Mouse (Mus musculus): ENCODE results near the gene Samd8.

Samd8 gene

DNA sequence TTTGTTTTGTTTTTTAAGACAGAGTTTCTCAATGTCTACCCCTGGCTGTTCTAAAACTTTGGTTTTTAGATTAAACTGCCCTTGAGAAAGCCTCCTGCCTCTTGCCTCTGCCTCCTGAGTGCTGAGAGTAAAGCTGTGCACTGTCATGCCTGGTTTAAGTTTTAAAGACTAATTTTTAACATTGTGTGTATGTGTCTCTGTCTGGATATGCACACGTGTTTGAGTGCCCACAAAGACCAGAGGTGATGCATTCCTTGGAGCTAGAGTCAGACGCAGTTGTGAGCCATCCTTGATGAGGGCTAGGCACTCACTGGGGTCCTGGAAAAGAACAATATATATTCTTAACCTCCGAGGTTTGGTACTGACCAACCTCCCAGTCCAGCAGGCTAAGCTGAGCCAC, 37.0 kb downstream of the Samd8 start:
- in situ Hi-C loops (cut with MboI; ENCODE audit: unreplicated experiment in 2 of 2), result no loop called here

- in situ Hi-C loops (cut with MboI; ENCODE audit: unreplicated experiment in 2 of 2), result no loop called here
Measured at GRCm38 (mm10) chr14:21788121-21788520, 37.8 kb downstream of the Samd8 start.

- in situ Hi-C loops (cut with MboI; ENCODE audit: unreplicated experiment in 2 of 2), result no loop called here
Measured at GRCm38 (mm10) chr14:21790585-21791251, 40.4 kb downstream of the Samd8 start.

GRCm38 (mm10) chr14:21791722-21792121, 41.4 kb downstream of the Samd8 start:
- in situ Hi-C loops (cut with MboI; ENCODE audit: unreplicated experiment in 2 of 2), result no loop called here

DNA sequence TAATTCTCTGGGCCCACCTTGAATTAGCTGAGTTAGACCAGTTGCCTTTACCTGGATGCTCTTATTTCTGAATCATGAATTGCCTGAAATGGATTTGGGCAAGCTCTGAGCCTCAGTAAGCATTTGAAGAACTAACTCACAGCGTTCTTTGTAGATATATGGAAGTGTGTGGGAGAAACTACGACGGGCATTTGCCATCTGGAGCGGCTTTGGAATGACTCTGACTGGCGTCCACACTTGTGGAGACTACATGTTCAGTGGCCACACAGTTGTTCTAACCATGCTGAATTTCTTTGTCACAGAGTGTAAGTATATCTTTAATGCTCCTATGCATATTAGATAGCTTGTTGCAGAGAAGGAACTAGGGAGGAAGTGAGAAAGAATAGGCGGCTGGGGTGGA, 41.9 kb downstream of the Samd8 start:
- in situ Hi-C loops (cut with MboI; ENCODE audit: unreplicated experiment in 2 of 2), result no loop called here

GRCm38 (mm10) chr14:21800641-21801040, 50.3 kb downstream of the Samd8 start:
- in situ Hi-C loops (cut with MboI; ENCODE audit: unreplicated experiment in 2 of 2), result no loop called here

DNA sequence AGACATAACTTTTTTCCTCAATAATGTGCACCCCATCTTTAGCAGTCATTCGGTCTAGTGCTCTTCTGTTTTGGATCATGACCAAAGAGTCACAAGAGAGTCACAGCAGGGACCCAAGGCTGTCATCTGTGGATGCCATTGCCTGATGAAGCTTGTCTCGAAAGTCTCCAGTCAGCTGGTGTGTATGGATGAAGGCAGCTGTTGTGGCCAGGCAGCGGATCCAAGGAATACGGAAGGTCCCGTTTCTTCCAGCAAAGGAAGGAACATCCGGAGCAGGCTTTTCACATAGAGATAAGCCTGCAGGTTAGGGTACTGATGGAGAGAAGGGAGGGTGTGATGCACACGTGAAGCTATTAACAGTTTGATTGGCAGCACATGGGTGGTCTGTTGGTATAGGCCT, 51.3 kb downstream of the Samd8 start:
- in situ Hi-C loops (cut with MboI; ENCODE audit: unreplicated experiment in 2 of 2), result no loop called here

DNA sequence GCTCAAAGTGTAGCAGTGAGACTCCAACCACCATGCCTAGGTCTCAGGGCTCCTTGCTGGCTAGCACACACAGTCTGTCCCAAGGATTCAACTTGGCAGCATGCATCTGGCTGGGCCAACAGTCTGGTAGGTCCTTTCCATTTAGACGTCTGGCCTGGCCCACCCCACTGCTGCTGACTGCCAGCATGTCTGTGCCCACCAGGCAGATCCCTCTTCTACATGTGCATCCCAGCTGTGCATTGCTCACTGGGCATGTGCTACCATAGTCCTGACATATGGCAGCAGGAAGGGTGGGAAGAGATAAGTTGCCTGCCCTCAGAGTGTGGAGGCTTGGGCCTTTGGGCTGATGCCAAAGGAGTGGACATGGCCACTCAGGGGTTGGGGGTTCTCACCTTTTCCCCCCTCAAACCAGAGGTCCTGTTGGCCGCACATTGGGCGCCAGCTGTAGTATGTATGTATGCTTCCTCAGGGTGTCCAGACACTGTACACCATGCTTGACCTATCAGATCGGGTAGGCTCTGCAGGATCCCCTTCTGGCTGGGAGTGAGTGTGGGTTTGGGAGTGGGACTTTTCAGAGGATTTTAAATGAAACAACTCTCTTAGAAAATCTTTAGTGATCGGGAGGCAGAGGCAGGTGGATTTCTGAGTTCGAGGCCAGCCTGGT, 52.3 kb downstream of the Samd8 start:
- in situ Hi-C loops (cut with MboI; ENCODE audit: unreplicated experiment in 2 of 2), result no loop called here

- in situ Hi-C loops (cut with MboI; ENCODE audit: unreplicated experiment in 2 of 2), result no loop called here
Measured at GRCm38 (mm10) chr14:21806203-21806602, 55.9 kb downstream of the Samd8 start.

- in situ Hi-C loops (cut with MboI; ENCODE audit: unreplicated experiment in 2 of 2), result no loop called here
Measured at GRCm38 (mm10) chr14:21806631-21807160, 56.4 kb downstream of the Samd8 start.

DNA sequence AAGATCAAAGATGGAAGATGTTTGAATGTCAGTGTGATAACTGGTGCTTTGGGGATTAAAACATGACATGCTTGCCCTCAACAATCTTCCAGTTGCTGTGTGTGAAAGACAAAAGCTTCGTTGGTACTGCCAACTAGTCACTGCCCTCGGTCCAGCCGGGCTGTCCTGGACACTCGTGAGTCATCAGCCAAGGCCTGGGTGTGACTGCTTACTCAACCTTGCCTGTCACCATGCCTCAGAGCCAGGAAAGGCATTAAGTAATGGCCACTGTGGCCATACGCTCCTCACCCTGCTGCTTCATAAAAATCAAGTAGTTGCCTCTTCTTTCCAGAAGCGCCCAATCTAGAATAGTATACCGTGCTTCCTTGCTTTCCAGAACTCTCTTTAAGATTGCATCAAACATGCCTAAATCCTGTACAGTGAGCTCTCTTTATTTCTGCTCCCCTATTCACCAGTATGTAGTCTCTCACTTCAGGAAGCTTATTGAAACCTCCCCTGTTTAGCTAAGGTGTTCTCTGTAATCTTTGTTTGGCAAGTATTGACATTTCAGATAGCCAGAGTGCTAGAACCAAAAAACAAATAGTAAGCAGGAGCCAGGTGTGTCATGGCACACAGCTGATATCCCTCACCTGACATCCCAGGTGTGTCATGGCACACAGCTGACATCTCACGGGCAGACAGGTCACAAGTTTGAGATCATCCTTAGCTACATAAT, 58.0 kb downstream of the Samd8 start:
- in situ Hi-C loops (cut with MboI; ENCODE audit: unreplicated experiment in 2 of 2), result no loop called here

- in situ Hi-C loops (cut with MboI; ENCODE audit: unreplicated experiment in 2 of 2), result no loop called here
Measured at GRCm38 (mm10) chr14:21809418-21809817, 59.1 kb downstream of the Samd8 start.

GRCm38 (mm10) chr14:21811301-21811700, 61.0 kb downstream of the Samd8 start:
- in situ Hi-C loops (cut with MboI; ENCODE audit: unreplicated experiment in 2 of 2), result loop anchor here (5.0 kb wide), 1 partner anchor 41 kb away; no protein-coding TSS in a partner anchor

DNA sequence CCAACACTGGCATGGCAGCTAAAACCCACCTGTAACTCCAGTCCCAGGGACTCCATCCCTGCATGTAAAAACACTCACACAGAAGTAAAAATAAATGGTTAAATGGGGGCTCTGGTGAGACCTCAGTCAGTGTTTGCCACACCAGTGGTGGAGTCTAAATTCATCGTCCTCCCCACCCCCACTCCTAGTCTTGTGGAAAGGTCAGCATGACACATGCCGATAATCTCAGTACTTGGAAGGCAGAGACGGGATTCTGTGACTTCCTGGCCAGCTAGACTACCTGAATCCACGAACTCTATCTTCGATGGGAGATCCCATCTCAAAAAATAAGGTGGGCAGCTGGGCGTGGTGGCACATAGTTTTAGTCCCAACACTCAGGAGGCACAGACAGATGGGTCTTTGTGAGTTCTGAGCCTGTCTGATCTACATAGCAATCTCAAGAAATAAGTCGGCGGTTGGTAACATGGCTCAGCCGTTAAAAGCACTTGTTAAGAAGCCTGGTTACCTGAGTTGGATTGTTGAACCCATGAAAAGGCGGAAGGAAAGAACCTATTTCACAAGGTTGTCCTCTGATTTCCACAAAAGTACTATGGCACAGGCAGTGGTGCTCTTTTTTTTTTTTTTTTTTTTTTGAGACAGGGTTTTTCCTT, 61.5 kb downstream of the Samd8 start:
- in situ Hi-C loops (cut with MboI; ENCODE audit: unreplicated experiment in 2 of 2), result loop anchor here (5.0 kb wide), 1 partner anchor 40 kb away; no protein-coding TSS in a partner anchor

GRCm38 (mm10) chr14:21812590-21813162, 62.3 kb downstream of the Samd8 start:
- in situ Hi-C loops (cut with MboI; ENCODE audit: unreplicated experiment in 2 of 2), result loop anchor here (5.0 kb wide), 1 partner anchor 40 kb away; no protein-coding TSS in a partner anchor

- in situ Hi-C loops (cut with MboI; ENCODE audit: unreplicated experiment in 2 of 2), result loop anchor here (5.0 kb wide), 1 partner anchor 39 kb away; no protein-coding TSS in a partner anchor
Measured at GRCm38 (mm10) chr14:21813216-21813615, 62.9 kb downstream of the Samd8 start.

DNA sequence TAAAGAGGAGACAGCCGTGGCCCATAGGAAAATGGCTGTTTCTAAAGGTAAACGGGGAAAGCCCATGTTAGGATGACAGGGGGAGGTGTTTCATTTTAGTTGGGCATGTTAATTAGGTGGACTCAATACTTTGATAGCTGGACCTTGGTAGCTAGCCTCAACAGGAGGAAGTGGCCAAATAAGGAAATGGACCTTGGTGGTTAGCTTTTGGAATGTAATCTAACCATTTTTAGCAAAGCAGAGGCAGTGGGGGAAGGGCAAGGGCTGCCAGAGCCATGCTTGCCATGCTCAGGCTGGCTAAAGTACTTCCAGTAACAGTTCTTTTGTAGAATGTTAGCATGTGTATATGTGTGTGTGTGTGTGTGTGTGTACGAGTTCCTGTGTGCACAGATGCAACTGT, 63.5 kb downstream of the Samd8 start:
- in situ Hi-C loops (cut with MboI; ENCODE audit: unreplicated experiment in 2 of 2), result loop anchor here (5.0 kb wide), 1 partner anchor 38 kb away; no protein-coding TSS in a partner anchor

- in situ Hi-C loops (cut with MboI; ENCODE audit: unreplicated experiment in 2 of 2), result loop anchor here (5.0 kb wide), 1 partner anchor 38 kb away; no protein-coding TSS in a partner anchor
Measured at GRCm38 (mm10) chr14:21814606-21815005, 64.3 kb downstream of the Samd8 start.

DNA sequence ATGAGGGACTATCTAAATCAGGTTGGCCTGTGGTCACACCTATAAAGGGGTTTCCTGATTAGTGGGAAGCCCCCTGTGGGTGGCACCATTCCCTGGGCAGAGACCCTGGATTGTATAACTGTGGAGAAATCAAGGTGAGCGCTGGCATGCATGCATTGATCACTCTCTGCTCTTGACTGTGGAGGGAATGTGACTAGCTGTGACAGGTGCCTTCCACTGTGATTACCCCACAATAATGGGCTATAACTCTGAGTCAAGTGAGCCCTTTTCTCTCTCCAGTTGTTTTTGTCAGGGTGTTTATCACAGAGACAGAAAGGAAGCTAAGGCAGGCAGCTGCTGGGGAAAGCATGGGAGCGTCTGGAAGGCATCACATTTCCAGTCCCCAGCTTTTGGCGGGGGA, 65.9 kb downstream of the Samd8 start:
- in situ Hi-C loops (cut with MboI; ENCODE audit: unreplicated experiment in 2 of 2), result no loop called here

DNA sequence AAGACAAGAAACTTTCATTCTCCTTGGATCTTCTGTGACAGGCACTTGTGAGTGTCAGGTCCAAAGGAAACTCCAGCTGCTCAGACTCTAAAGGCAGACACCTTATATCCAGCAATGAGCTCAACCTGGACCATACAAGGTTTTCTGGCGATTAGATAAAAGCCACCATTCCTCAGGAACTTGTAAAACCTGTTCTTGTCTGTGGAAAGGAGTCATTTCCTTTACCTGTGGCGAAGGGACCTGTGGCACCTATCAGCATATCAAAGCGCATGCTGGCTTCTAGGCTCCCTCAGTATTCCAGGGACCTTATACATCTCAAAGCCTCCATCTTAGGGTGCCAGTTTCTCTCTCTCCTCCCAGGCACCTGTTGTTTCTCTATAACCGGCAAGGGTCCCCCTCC, 67.1 kb downstream of the Samd8 start:
- in situ Hi-C loops (cut with MboI; ENCODE audit: unreplicated experiment in 2 of 2), result no loop called here

All from v-Abl transformed pro-B cells (cell line).